In genomic region chr7:138845111-138845510, GRCm38 (mm10) we compare ENCODE assay signal across 8 mouse cellular contexts. TPM values are rescaled to one million over a fixed set of nuclear protein-coding genes. Genes with fewer than 3 reads are reported as not detected.
DNase-seq lines count a peak whose midpoint lies in the region; ATAC-seq and TF ChIP-seq lines count a peak whose summit lies in the region.

No protein-coding gene starts in this region.

- 35% methylated on average over 8 of the region's 8 CpGs for WGBS in liver, embryonic 11.5 days
- 44% methylated on average over 8 of the region's 8 CpGs for WGBS in embryonic facial prominence, embryonic 14.5 days
- 20% methylated on average over 8 of the region's 8 CpGs for WGBS in intestine, postnatal 0 days
- WGBS in neural tube, embryonic 13.5 days = 45% methylated on average over 8 of the region's 8 CpGs

- intact Hi-C loops in left cerebral cortex, postnatal 14 days (cut with DNase I) = loop anchor here (2.0 to 5.0 kb wide), 2 partner anchors 62 to 80 kb away; partner anchors contain the start of gene Bnip3

- H3K9me3 ChIP-seq in liver, embryonic 11.5 days (ENCODE audit: control insufficient read depth, low read length) = no peaks in the 10 kb centered on the region
- no peaks in the 10 kb centered on the region for H3K9me3 ChIP-seq in embryonic facial prominence, embryonic 14.5 days (ENCODE audit: control insufficient read depth, low read length)
- H3K9me3 ChIP-seq in intestine, postnatal 0 days (ENCODE audit: control insufficient read depth) = no peaks in the 10 kb centered on the region
- H3K9me3 ChIP-seq in neural tube, embryonic 13.5 days = no peaks in the 10 kb centered on the region

- no peaks in the 10 kb centered on the region; the same call in 1 of the 2 replicates for H3K36me3 ChIP-seq in liver, embryonic 11.5 days (ENCODE audit: control insufficient read depth, insufficient read depth, low read length)
- H3K36me3 ChIP-seq in embryonic facial prominence, embryonic 14.5 days (ENCODE audit: control insufficient read depth, insufficient read depth, low read length) = peaks cover 12% of the 10 kb centered on the region
- H3K36me3 ChIP-seq in intestine, postnatal 0 days (ENCODE audit: control insufficient read depth, insufficient read depth) = 0 out of 2 replicates have a peak, but pooled peaks cover 3% of the 10 kb centered on the region
- peaks cover 10% of the 10 kb centered on the region; the same call in 1 of the 2 replicates for H3K36me3 ChIP-seq in neural tube, embryonic 13.5 days

- peak overlapping the region; percentile 99 for H3K4me3 ChIP-seq in liver, embryonic 11.5 days (ENCODE audit: low read depth, low read length)
- peak overlapping the region; percentile 97 for H3K4me3 ChIP-seq in embryonic facial prominence, embryonic 14.5 days (ENCODE audit: low read depth, low read length)
- peak overlapping the region; percentile 98 for H3K4me3 ChIP-seq in intestine, postnatal 0 days (ENCODE audit: low read depth, low read length)
- peak overlapping the region; percentile 98 for H3K4me3 ChIP-seq in neural tube, embryonic 13.5 days

- TF ChIP-seq CTCF in intestine, postnatal 0 days (IDR thresholded peaks at IDR 0.05; ENCODE audit: low read depth) = no peak

- DNase-seq in liver, embryonic 11.5 days (ENCODE audit: low spot score) = no peak
- DNase-seq in liver = no peak
- DNase-seq in embryonic facial prominence, embryonic 14.5 days (ENCODE audit: low spot score) = no peak
- no peak for DNase-seq in left cerebral cortex, postnatal 14 days (ENCODE audit: low spot score in 2 of 2)
- DNase-seq in T-cell, adult 2 months (ENCODE audit: low spot score) = no peak
- DNase-seq in thymus, postnatal 0 days (ENCODE audit: low spot score) = no peak

- peaks cover 18% of the 10 kb centered on the region for H3K4me1 ChIP-seq in liver, embryonic 11.5 days (replicated peaks; ENCODE audit: control insufficient read depth, insufficient read depth, low read length)
- H3K4me1 ChIP-seq in embryonic facial prominence, embryonic 14.5 days (ENCODE audit: control insufficient read depth, insufficient read depth, low read length) = peaks cover 37% of the 10 kb centered on the region
- peaks cover 14% of the 10 kb centered on the region for H3K4me1 ChIP-seq in intestine, postnatal 0 days (replicated peaks; ENCODE audit: control insufficient read depth, insufficient read depth, low read length)
- peaks cover 82% of the 10 kb centered on the region for H3K4me1 ChIP-seq in neural tube, embryonic 13.5 days (replicated peaks)

- no peaks in the 10 kb centered on the region for H3K27me3 ChIP-seq in liver, embryonic 11.5 days (replicated peaks; ENCODE audit: control insufficient read depth, insufficient read depth, low read length)
- H3K27me3 ChIP-seq in embryonic facial prominence, embryonic 14.5 days (replicated peaks; ENCODE audit: control insufficient read depth, insufficient read depth, low read length) = no peaks in the 10 kb centered on the region
- no peaks in the 10 kb centered on the region for H3K27me3 ChIP-seq in intestine, postnatal 0 days (replicated peaks; ENCODE audit: control insufficient read depth, insufficient read depth, low read length)
- no peaks in the 10 kb centered on the region for H3K27me3 ChIP-seq in neural tube, embryonic 13.5 days

- peak overlapping the region; percentile 95 for H3K4me2 ChIP-seq in liver, embryonic 11.5 days
- peak overlapping the region; percentile 85 for H3K4me2 ChIP-seq in embryonic facial prominence, embryonic 14.5 days (ENCODE audit: low read depth, low read length)
- H3K4me2 ChIP-seq in intestine, postnatal 0 days (replicated peaks; ENCODE audit: low read depth) = peak overlapping the region; percentile 86
- peak overlapping the region; percentile 96 for H3K4me2 ChIP-seq in neural tube, embryonic 13.5 days

- ATAC-seq in liver, embryonic 11.5 days (replicated peaks; ENCODE audit: low FRiP score) = no peak
- ATAC-seq in embryonic facial prominence, embryonic 14.5 days (ENCODE audit: low read depth) = no peak
- no peak for ATAC-seq in intestine, postnatal 0 days
- no peak for ATAC-seq in neural tube, embryonic 13.5 days (ENCODE audit: low read depth)

- no peak overlapping the region for H3K9ac ChIP-seq in liver, embryonic 11.5 days (ENCODE audit: low read depth, low read length)
- H3K9ac ChIP-seq in embryonic facial prominence, embryonic 14.5 days (ENCODE audit: low read depth, low read length) = peak overlapping the region; percentile 32; the same call in 1 of the 2 replicates
- H3K9ac ChIP-seq in intestine, postnatal 0 days (ENCODE audit: low read depth, low read length) = peak overlapping the region; percentile 24; the same call in 1 of the 2 replicates
- peak overlapping the region; percentile 98 for H3K9ac ChIP-seq in neural tube, embryonic 13.5 days

- H3K27ac ChIP-seq in liver, embryonic 11.5 days (ENCODE audit: low read depth, low read length) = no peak overlapping the region
- no peak overlapping the region for H3K27ac ChIP-seq in embryonic facial prominence, embryonic 14.5 days (replicated peaks; ENCODE audit: low read depth, low read length)
- no peak overlapping the region for H3K27ac ChIP-seq in intestine, postnatal 0 days (ENCODE audit: low read depth, low read length)
- peak overlapping the region; percentile 96 for H3K27ac ChIP-seq in neural tube, embryonic 13.5 days (replicated peaks)

RNA-seq across cellular contexts. Expression of gene Ppp2r2d, which starts 0.8 kb away (rescaled TPM):
- polyA plus RNA-seq in liver, embryonic 11.5 days (2014; fragmentation: Nextera tagmentation; extraction: Ambion mirVana) = 40.9 and 42.0 TPM in 2 replicates
- polyA plus RNA-seq in embryonic facial prominence, embryonic 14.5 days (2014; fragmentation: Nextera tagmentation; extraction: Ambion mirVana) = 40.5 and 42.5 TPM in 2 replicates
- 24.9 and 27.2 TPM in 2 replicates for polyA plus RNA-seq in intestine, postnatal 0 days (2015; fragmentation: Nextera tagmentation; extraction: Ambion mirVana)
- polyA plus RNA-seq in neural tube, embryonic 13.5 days (2015; fragmentation: Nextera tagmentation; extraction: Ambion mirVana) = 84.9 and 87.4 TPM in 2 replicates
- 10 to 100 TPM; 72.8 to 75.6 TPM for total RNA-seq in left cerebral cortex, postnatal 14 days (2021)
- 26.5 and 32.3 TPM in 2 replicates for polyA plus RNA-seq in thymus, postnatal 0 days (2015; fragmentation: Nextera tagmentation; extraction: Ambion mirVana)

RNA-seq across cellular contexts. Expression of gene Mapk1ip1, which starts 1.0 kb away (rescaled TPM):
- 6.6 and 7.4 TPM in 2 replicates for polyA plus RNA-seq in liver, embryonic 11.5 days (2014; fragmentation: Nextera tagmentation; extraction: Ambion mirVana)
- 13.6 and 16.0 TPM in 2 replicates for polyA plus RNA-seq in embryonic facial prominence, embryonic 14.5 days (2014; fragmentation: Nextera tagmentation; extraction: Ambion mirVana)
- polyA plus RNA-seq in intestine, postnatal 0 days (2015; fragmentation: Nextera tagmentation; extraction: Ambion mirVana) = 10.5 and 11.7 TPM in 2 replicates
- 34.0 and 35.5 TPM in 2 replicates for polyA plus RNA-seq in neural tube, embryonic 13.5 days (2015; fragmentation: Nextera tagmentation; extraction: Ambion mirVana)
- 10 to 100 TPM; 34.5 to 37.7 TPM for total RNA-seq in left cerebral cortex, postnatal 14 days (2021)
- 16.2 and 16.7 TPM in 2 replicates for polyA plus RNA-seq in thymus, postnatal 0 days (2015; fragmentation: Nextera tagmentation; extraction: Ambion mirVana)
